Mouse (Mus musculus) embryonic facial prominence, embryonic 10.5 days (tissue): ENCODE measurements around the gene Ghdc. TPM values are rescaled to one million over a fixed set of nuclear protein-coding genes. Genes with fewer than 3 reads are reported as not detected.
A peak's percentile ranks its signal among the peaks of the same experiment; 100 is the strongest.

Source experiments
- DNase-seq: peaks from one replicate; pipeline ENCODE4 v3.0.0-alpha.2; 2017; ENCODE audit warnings: low spot score
- H3K27ac ChIP-seq: fragments of 300-500 bp; sonication (generic); replicated peaks from 2 replicates; pipeline ENCODE4 v1.5.1; 2016; ENCODE audit warnings: mild to moderate bottlenecking
- H3K27me3 ChIP-seq: fragments of 300-500 bp; sonication (generic); replicated peaks from 2 replicates; pipeline ENCODE4 v1.6.1; 2016; ENCODE audit warnings: low read depth, mild to moderate bottlenecking; ENCODE audit not compliant: poor library complexity, severe bottlenecking
- H3K36me3 ChIP-seq: fragments of 300-500 bp; sonication (generic); replicated peaks from 2 replicates; pipeline ENCODE4 v1.6.1; 2016; ENCODE audit warnings: mild to moderate bottlenecking, moderate library complexity
- H3K4me1 ChIP-seq: fragments of 300-500 bp; sonication (generic); 2 replicates; pipeline ENCODE4 v1.6.1; 2016
- H3K4me3 ChIP-seq: fragments of 300-500 bp; sonication (generic); 2 replicates; pipeline ENCODE4 v1.5.1; 2016; ENCODE audit warnings: mild to moderate bottlenecking, moderate library complexity
- H3K9me3 ChIP-seq: fragments of 300-500 bp; sonication (generic); 2 replicates; pipeline ENCODE4 v1.6.1; 2016; ENCODE audit warnings: mild to moderate bottlenecking
- WGBS: fragments of 180-500 bp; shearing (Covaris S2); methylation state at CpG from one replicate; pipeline ENCODE4 v1.1.7; 2016; 5-methylcytosine and 5-hydroxymethylcytosine counted together
- polyA plus RNA-seq: library from polyadenylated mRNA; unstranded; fragments of >200 nt; fragmentation: Nextera tagmentation; extraction: Ambion mirVana; gene quantifications from 2 replicates; pipeline ENCODE4 v1.2.1, GENCODE M21; 2016

The Ghdc gene
- polyA plus RNA-seq, 1 experiment from 2014 or later, result 3.3 TPM

DNA sequence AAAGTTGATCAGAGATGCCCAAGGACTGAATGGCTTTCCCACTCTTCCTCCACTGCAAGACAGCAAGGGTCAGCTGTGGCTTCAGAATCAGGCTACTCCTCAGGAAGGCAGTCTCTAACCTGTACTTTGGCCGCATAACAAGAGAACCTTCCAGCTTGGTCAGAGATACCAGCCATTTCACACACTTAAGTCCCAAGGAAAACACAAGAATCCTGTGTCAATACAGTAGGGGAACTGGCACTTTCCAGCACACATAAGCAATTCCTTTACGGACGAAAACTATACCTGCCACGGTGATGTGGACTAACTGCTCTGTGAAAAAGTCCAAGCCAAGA is 34.0 kb downstream of the Ghdc start:
- no peaks in the 10 kb centered on the region for H3K9me3 ChIP-seq
- no peak for DNase-seq
- H3K27me3 ChIP-seq, result no peaks in the 10 kb centered on the region
- H3K27ac ChIP-seq, result no peak overlapping the region
- WGBS, result 86% methylated on average over 4 of the region's 4 CpGs
- peaks cover 22% of the 10 kb centered on the region for H3K4me1 ChIP-seq
- H3K4me3 ChIP-seq, result peak overlapping the region; percentile 97
- peaks cover 22% of the 10 kb centered on the region for H3K36me3 ChIP-seq

DNA sequence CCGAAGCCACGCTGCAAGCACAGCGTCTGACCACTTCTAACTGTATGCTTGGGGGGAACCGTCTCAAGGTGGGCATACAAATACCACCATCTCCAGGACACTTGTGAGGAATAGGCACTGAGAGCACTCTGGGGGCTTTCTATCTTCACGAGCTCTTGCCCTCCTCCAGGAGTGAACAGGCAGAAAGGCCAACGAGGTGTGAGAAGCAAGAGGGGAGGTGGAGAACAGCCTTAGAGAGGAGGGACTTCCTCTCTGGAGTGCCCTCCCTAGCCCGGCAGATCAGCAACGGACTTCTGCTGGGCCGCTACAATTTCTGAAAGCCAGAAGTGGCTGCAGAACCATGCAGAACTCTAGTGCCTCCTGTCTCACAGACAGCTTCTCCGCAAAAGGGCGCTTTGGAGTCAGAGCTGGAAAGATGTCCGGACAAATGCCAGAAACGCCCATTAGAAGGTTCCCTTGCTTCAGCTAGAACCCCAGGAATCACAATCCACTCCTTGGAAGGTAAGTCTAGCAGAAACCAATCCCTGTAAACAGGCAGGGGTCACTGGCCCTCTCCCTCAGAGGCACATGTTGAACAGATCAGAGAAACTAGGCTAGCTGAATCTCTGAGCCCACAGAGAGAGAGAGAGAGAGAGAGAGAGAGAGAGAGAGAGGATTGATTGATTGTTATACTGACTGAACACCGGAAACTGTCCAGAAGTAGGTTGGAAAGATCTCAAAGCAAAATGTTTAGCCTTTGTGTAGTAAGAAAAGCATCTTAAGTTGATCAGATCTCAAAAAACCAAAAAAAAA is 34.6 kb downstream of the Ghdc start:
- 83% methylated on average over 14 of the region's 14 CpGs for WGBS
- Histone ChIP-seq H3K4me3 (no peak overlapping the region; the same call in none of the 2 replicates), H3K27ac (no peak overlapping the region), H3K9me3 (no peaks in the 10 kb centered on the region), H3K4me1 (peaks cover 22% of the 10 kb centered on the region), H3K36me3 (peaks cover 25% of the 10 kb centered on the region), H3K27me3 (no peaks in the 10 kb centered on the region)
- DNase-seq, result no peak

DNA sequence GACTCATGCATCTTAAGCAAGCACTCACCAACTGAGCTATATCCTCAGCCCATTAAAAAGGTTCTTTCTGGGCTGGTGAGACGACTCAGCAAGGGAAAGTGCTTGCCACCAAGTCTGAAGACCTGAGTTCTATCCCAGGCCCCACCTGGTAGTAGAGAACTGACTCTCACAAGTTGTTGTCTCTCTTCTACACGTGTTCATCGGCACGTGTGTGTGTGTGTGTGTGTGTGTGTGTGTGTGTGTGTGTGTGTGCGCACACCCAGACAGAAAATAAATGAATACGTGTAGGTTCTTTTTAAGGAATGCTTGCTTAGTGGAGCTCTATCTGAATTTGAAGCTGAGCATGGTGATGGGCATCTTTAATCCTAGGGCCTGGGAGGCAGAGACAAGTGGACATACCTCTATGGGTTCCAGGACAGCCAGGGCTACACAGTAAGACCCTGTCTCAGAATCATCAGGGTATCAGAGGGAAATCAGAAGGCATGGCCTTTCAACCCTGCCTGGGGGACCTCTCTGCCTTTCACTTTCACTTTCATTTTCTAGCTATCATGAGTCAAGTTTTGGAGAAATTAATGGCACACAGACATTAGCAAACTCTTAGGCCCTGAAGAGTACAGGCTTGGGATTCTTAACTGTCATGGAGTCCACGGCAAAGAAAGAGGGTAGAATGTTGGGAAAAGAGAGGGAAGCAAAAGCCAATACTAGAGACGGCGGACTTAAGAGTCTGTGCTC is 35.5 kb downstream of the Ghdc start:
- Histone ChIP-seq H3K27me3 (no peaks in the 10 kb centered on the region), H3K9me3 (no peaks in the 10 kb centered on the region), H3K36me3 (peaks cover 25% of the 10 kb centered on the region), H3K4me3 (no peak overlapping the region; the same call in 1 of the 2 replicates), H3K27ac (no peak overlapping the region), H3K4me1 (peaks cover 22% of the 10 kb centered on the region)
- DNase-seq, result no peak
- WGBS, result 89% methylated on average over 9 of the region's 9 CpGs

- Histone ChIP-seq H3K4me3 (no peak overlapping the region), H3K36me3 (peaks cover 55% of the 10 kb centered on the region), H3K27ac (no peak overlapping the region), H3K4me1 (peaks cover under 1% of the 10 kb centered on the region; the same call in 1 of the 2 replicates), H3K27me3 (no peaks in the 10 kb centered on the region), H3K9me3 (no peaks in the 10 kb centered on the region)
- DNase-seq, result no peak
- 94% methylated on average over 6 of the region's 6 CpGs for WGBS
These were observed 40.1 kb downstream of the Ghdc start for GRCm38 (mm10) chr11:100730477-100731205.

DNA sequence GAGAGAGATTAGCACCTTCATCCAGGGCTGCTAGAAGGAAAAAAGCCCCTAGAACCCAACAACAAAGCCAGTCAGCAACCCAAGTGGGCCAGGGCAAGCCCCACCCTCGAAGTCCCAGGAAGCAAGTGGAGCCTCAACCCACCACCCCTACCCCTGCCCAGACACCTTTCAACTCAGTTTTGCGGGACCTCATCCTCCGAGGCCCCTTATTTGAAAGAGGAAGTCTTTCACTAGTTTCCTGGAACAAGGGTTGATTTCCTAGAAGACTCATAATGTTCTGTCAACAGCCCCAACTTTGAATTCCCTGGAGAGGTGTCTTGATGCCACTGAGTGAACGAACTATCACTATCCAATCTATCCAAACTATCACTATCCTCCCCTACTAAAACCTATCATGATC is 40.8 kb downstream of the Ghdc start:
- H3K27me3 ChIP-seq, result no peaks in the 10 kb centered on the region
- 90% methylated on average over 4 of the region's 4 CpGs for WGBS
- H3K27ac ChIP-seq, result no peak overlapping the region
- H3K36me3 ChIP-seq, result peaks cover 52% of the 10 kb centered on the region
- H3K9me3 ChIP-seq, result no peaks in the 10 kb centered on the region
- H3K4me3 ChIP-seq, result no peak overlapping the region
- DNase-seq, result no peak
- H3K4me1 ChIP-seq, result peaks cover 5% of the 10 kb centered on the region

- DNase-seq, result no peak
- WGBS, result 87% methylated on average over 6 of the region's 6 CpGs
- no peaks in the 10 kb centered on the region for H3K27me3 ChIP-seq
- H3K9me3 ChIP-seq, result no peaks in the 10 kb centered on the region
- no peak overlapping the region for H3K4me3 ChIP-seq
- H3K36me3 ChIP-seq, result peaks cover 49% of the 10 kb centered on the region
- H3K4me1 ChIP-seq, result peaks cover 15% of the 10 kb centered on the region
- no peak overlapping the region for H3K27ac ChIP-seq
These were observed 42.2 kb downstream of the Ghdc start for GRCm38 (mm10) chr11:100728601-100729000.

DNA sequence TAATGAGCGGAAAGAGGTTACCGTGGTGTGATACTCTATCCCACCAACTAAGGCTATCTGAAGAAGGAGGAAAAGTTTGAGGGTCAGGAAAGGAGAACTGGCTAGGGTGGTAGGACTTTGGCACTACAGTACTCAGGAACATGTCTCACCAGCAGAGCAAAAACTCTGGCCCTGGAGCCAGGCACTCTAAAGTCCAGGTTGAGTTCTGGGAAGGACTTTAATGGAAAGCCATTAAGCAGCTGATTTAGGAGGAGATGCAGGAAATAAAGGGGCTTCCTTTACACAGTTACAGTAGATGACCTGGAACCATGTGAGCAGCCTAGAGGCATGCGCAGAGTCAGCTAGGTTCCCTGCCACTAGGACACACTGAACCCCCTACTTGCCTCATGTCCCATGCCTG is 43.6 kb downstream of the Ghdc start:
- Histone ChIP-seq H3K27me3 (no peaks in the 10 kb centered on the region), H3K9me3 (no peaks in the 10 kb centered on the region), H3K36me3 (peaks cover 37% of the 10 kb centered on the region), H3K4me1 (peaks cover 18% of the 10 kb centered on the region), H3K4me3 (no peak overlapping the region), H3K27ac (no peak overlapping the region)
- 92% methylated on average over 3 of the region's 3 CpGs for WGBS
- DNase-seq, result no peak

DNA sequence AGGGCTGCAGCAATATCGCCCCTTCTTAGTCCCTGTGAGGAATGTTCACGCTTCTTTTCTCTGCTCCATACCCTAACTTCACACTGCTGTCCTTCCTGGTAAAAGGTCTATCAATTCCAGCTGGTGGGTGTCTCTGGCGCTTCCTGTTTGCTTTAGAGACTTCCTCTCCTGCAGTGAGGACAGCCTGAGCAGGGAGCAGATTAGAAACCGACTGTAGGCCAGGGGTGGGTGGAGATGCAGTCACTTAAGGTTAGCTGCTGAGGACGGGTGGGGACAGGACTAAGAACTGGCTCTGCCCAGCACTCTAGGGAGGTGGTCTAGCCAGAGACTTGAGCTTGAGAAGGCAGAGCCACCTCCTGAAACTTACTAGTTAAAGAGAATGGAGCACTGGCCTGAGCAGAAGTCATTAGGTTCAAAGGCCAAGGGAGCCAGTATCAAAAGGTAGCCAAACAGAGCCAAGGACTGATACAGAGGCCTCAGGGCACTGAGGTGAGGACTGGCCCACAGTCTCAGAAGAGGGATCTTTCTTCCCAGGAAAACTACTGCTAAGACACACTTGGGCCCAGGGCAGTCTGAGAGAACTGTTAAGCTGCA is 45.7 kb downstream of the Ghdc start:
- H3K4me1 ChIP-seq, result peaks cover 32% of the 10 kb centered on the region
- H3K9me3 ChIP-seq, result no peaks in the 10 kb centered on the region
- H3K27me3 ChIP-seq, result no peaks in the 10 kb centered on the region
- H3K27ac ChIP-seq, result peak overlapping the region; percentile 1
- H3K36me3 ChIP-seq, result peaks cover 29% of the 10 kb centered on the region
- peak overlapping the region; percentile 14; the same call in 1 of the 2 replicates for H3K4me3 ChIP-seq
- 27% methylated on average over 5 of the region's 5 CpGs for WGBS
- DNase-seq, result peak; percentile 33

DNA sequence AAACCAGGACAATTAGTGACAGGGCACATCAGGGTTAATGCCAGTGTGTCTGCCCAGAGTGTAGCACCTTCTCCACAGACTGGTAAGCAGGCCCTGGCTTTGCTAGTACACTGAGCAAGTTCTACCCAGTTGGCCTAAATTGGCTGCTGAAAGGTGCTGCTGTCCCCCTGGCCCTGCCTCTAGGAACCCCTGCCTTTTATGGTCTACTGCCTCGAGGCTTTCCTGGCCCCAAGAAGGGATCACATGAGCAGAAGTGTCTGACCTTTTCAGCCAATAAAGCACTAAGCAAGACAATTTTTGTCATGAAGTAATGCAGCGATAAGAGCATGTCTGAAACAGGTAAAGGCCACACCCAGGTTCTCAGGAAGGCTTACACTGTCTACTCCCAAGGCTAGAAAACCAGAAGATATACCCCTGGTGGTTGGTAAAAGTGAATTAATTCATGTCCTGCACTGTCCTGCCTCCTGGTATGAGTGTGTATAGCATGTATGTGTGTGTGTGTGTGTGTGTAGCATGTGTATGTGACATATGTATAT is 48.2 kb downstream of the Ghdc start:
- peaks cover 30% of the 10 kb centered on the region for H3K36me3 ChIP-seq
- no peak overlapping the region for H3K27ac ChIP-seq
- H3K4me3 ChIP-seq, result no peak overlapping the region
- H3K4me1 ChIP-seq, result peaks cover 32% of the 10 kb centered on the region
- H3K27me3 ChIP-seq, result no peaks in the 10 kb centered on the region
- 67% methylated on average over 2 of the region's 2 CpGs for WGBS
- H3K9me3 ChIP-seq, result no peaks in the 10 kb centered on the region
- no peak for DNase-seq

DNA sequence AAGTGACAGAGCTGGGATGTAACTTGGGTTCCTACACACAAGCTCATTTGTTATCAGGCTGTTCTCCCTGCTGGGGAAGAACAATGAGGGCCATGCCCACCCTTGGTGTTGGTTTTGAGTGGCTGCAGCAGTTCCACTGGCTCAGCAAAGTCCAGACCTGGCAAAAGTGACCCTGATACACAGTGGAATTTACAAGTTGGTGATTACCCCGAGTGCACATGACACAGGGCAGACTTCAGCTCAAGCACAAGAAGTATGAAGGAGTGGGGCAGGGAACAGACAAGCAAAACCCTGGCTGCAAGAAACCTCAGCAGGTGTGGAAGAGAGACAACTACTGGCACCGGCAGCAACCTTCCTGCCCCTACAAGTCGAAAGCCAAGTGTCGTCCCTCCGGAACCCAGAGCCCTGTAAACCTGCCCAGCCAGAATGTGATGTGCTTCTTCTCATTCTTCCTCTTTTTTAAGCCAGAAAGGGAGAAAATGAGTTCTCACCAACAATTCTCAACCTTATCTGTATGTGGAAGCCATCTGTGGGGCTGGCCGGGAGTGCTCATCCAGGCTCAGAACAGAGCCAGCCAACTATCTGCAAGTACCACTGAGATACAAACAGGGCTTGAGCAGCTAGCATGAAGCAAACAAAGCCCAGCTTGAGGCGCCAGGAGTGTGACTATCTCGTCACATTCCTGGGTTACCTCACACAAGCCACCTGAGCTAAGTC is 48.8 kb downstream of the Ghdc start:
- Histone ChIP-seq H3K27ac (no peak overlapping the region; the same call in 1 of the 2 replicates), H3K4me3 (no peak overlapping the region), H3K9me3 (no peaks in the 10 kb centered on the region), H3K36me3 (peaks cover 31% of the 10 kb centered on the region), H3K27me3 (no peaks in the 10 kb centered on the region), H3K4me1 (peaks cover 32% of the 10 kb centered on the region)
- no peak for DNase-seq
- WGBS, result 76% methylated on average over 8 of the region's 8 CpGs

- H3K27me3 ChIP-seq, result no peaks in the 10 kb centered on the region
- peaks cover 38% of the 10 kb centered on the region for H3K36me3 ChIP-seq
- peak overlapping the region; percentile 7; the same call in 1 of the 2 replicates for H3K27ac ChIP-seq
- 70% methylated on average over 4 of the region's 4 CpGs for WGBS
- DNase-seq, result no peak
- peaks cover 32% of the 10 kb centered on the region for H3K4me1 ChIP-seq
- no peak overlapping the region for H3K4me3 ChIP-seq
- H3K9me3 ChIP-seq, result no peaks in the 10 kb centered on the region
These were observed 49.5 kb downstream of the Ghdc start for GRCm38 (mm10) chr11:100721254-100721653.
